Mouse (Mus musculus) C2C12 (cell line): ENCODE data around the gene Ift74. TPM values are rescaled to one million over a fixed set of nuclear protein-coding genes. Genes with fewer than 3 reads are reported as not detected.
"Not testable (repeated sequence)": the region's sequence is repeated elsewhere in the genome, so short reads cannot be mapped to it uniquely, and the experiment has no call there.

Source experiments
- H3K27me3 ChIP-seq: one replicate; pipeline ENCODE4 v1.6.1; 2011; ENCODE audit not compliant: control insufficient read depth, insufficient read depth, insufficient read length
- H3K36me3 ChIP-seq: one replicate; pipeline ENCODE4 v1.6.1; 2011; ENCODE audit not compliant: control insufficient read depth, insufficient read depth
- H3K4me3 ChIP-seq: one replicate; pipeline ENCODE4 v1.5.1; 2011; ENCODE audit warnings: mild to moderate bottlenecking, control low read depth; ENCODE audit not compliant: poor library complexity, insufficient read depth, severe bottlenecking
- H3K79me2 ChIP-seq: one replicate; pipeline ENCODE4 v1.6.1; 2011; ENCODE audit not compliant: control insufficient read depth, insufficient read depth
- H3K79me3 ChIP-seq: one replicate; pipeline ENCODE4 v1.6.1; 2011; ENCODE audit warnings: low read depth, control low read depth
- H3ac ChIP-seq: one replicate; pipeline ENCODE3; 2011; ENCODE audit warnings: low read depth; ENCODE audit not compliant: control insufficient read depth, insufficient read length
- CEBPB ChIP-seq: IDR thresholded peaks from one replicate; pipeline ENCODE4 v1.6.1; 2011; ENCODE audit warnings: low read depth, mild to moderate bottlenecking, control low read depth, moderate library complexity
- CTCF ChIP-seq: IDR thresholded peaks from one replicate; pipeline ENCODE4 v1.5.1; 2011; ENCODE audit not compliant: control insufficient read depth, insufficient read depth, insufficient read length
- FOSL1 ChIP-seq: IDR thresholded peaks from one replicate; pipeline ENCODE4 v1.8.0; 2011; ENCODE audit warnings: mild to moderate bottlenecking, low read length; ENCODE audit not compliant: poor library complexity, insufficient read depth, severe bottlenecking
- MAX ChIP-seq: IDR thresholded peaks from one replicate; pipeline ENCODE4 v1.6.1; 2011; ENCODE audit warnings: mild to moderate bottlenecking, control low read depth
- MYOD1 ChIP-seq: IDR thresholded peaks from one replicate; pipeline ENCODE4 v1.6.1; 2011; ENCODE audit warnings: low read depth; ENCODE audit not compliant: control insufficient read depth, insufficient read length
- MYOG ChIP-seq: IDR thresholded peaks from one replicate; pipeline ENCODE4 v1.6.1; 2011; ENCODE audit not compliant: control insufficient read depth, insufficient read length; ENCODE audit errors: extremely low read depth
- USF1 ChIP-seq: IDR thresholded peaks from one replicate; pipeline ENCODE4 v1.6.1; 2011; ENCODE audit warnings: low read depth, mild to moderate bottlenecking, control low read depth, moderate library complexity
- polyA plus RNA-seq: library from polyadenylated mRNA; unstranded; fragments of >200 nt; fragmentation: generic; extraction: Trizol; gene quantifications from one replicate; pipeline ENCODE4 v1.2.1, GENCODE M21; 2012; ENCODE audit warnings: missing spikeins

The Ift74 gene
- polyA plus RNA-seq, 1 experiment: 9.1 TPM

GRCm38 (mm10) chr4:94682029-94682428 lies 67.7 kb downstream of the Ift74 start:
- H3K79me3 ChIP-seq: no peaks in the 10 kb centered on the region
- H3K36me3 ChIP-seq: peaks cover 38% of the 10 kb centered on the region
- TF ChIP-seq MAX: no peak
- no peak for TF ChIP-seq FOSL1
- TF ChIP-seq MYOD1: no peak
- no peak for TF ChIP-seq CEBPB
- TF ChIP-seq CTCF: no peak
- no peak for TF ChIP-seq USF1
- no peak for TF ChIP-seq MYOG
- H3ac ChIP-seq: no peak overlapping the region
- H3K79me2 ChIP-seq: no peaks in the 10 kb centered on the region
- no peaks in the 10 kb centered on the region for H3K27me3 ChIP-seq
- H3K4me3 ChIP-seq: no peak overlapping the region

DNA sequence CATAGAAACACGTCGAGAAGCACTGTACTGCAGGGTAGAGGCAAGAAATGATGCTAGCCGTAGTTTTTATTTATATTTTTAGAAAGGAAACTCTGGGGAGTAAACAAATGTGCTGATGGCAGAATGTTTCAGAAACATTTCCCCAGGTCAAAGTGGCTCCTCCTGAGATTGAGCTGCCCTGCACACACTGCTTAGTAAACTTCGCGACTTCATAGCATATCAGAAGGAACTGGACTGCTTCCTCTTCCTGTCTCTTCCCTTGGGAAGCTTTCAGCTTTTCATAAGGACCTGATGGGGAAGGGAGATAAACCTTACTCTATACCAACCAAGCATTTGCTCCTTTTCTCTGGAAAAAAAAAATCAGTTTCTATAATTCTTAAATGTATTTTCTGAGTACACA lies 69.0 kb downstream of the Ift74 start:
- Histone ChIP-seq H3K79me2 (no peaks in the 10 kb centered on the region), H3K27me3 (no peaks in the 10 kb centered on the region), H3K79me3 (no peaks in the 10 kb centered on the region), H3ac (no peak overlapping the region), H3K36me3 (peaks cover 44% of the 10 kb centered on the region), H3K4me3 (no peak overlapping the region)
- TF ChIP-seq MAX (no peak), USF1 (no peak), FOSL1 (no peak), MYOG (no peak), CEBPB (no peak), MYOD1 (no peak), CTCF (no peak)

GRCm38 (mm10) chr4:94689804-94690203 lies 75.5 kb downstream of the Ift74 start:
- not testable (repeated sequence) for H3K4me3 ChIP-seq, H3K79me3 ChIP-seq
- peaks cover 41% of the 10 kb centered on the region for H3K36me3 ChIP-seq

DNA sequence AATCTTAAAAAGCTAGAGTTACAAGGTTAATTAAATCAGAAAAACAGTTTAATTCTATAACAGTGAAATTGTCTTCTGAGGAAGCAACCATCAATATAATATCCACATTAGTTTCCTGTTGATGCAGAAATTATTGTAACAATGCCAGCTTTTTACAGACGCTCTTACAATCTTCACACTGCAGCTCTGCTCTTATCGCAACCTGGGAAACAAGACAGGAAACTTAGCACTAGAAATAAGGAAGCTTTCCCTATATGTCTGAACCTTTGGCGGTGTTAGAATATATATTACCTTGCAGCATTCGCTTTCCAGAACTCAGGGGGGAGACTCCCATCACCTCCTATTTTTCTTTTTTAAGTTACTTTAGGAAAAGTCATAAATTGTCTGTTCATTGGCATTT lies 76.8 kb downstream of the Ift74 start:
- Histone ChIP-seq H3K4me3 (no peak overlapping the region), H3K79me3 (no peaks in the 10 kb centered on the region), H3K36me3 (peaks cover 33% of the 10 kb centered on the region), H3K79me2 (no peaks in the 10 kb centered on the region), H3ac (no peak overlapping the region), H3K27me3 (no peaks in the 10 kb centered on the region)
- TF ChIP-seq USF1 (no peak), MYOD1 (no peak), CEBPB (no peak), CTCF (no peak), MAX (no peak), MYOG (no peak), FOSL1 (no peak)

More at GRCm38 (mm10) chr4:94689804-94690203, 75.5 kb downstream of the Ift74 start:
- not testable (repeated sequence) for H3ac ChIP-seq, H3K79me2 ChIP-seq, H3K27me3 ChIP-seq

DNA sequence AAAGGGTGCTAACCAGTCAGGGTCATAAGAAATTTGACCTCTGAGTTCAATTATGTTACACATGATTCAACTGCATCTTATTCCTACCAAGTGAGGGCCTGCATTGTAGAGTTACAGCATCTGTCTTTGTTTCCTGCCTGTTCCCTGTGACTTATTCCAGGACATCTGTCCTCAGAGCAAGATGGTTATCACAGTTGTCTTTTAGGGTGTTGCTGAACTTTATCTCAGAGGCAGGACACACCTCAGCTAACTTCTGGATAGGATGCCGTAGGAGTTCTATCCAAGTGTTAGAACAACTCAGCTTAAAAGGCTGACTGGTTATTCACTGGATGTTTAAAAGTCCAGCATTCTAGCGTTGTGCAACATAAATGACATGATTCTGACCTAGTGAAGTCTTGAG lies 77.9 kb downstream of the Ift74 start:
- Histone ChIP-seq H3K79me3 (no peaks in the 10 kb centered on the region), H3K79me2 (no peaks in the 10 kb centered on the region), H3K4me3 (no peak overlapping the region), H3ac (no peak overlapping the region), H3K36me3 (peaks cover 22% of the 10 kb centered on the region), H3K27me3 (no peaks in the 10 kb centered on the region)
- TF ChIP-seq MAX (no peak), USF1 (no peak), FOSL1 (no peak), CTCF (no peak), MYOD1 (no peak), MYOG (no peak), CEBPB (no peak)

- Histone ChIP-seq H3K79me3 (no peaks in the 10 kb centered on the region), H3K4me3 (no peak overlapping the region), H3K27me3 (no peaks in the 10 kb centered on the region), H3K79me2 (no peaks in the 10 kb centered on the region), H3K36me3 (peaks cover 8% of the 10 kb centered on the region), H3ac (no peak overlapping the region)
- TF ChIP-seq CEBPB: no peak
- TF ChIP-seq CTCF: no peak
- TF ChIP-seq MAX: no peak
- no peak for TF ChIP-seq MYOD1
- TF ChIP-seq FOSL1: no peak
- TF ChIP-seq MYOG: no peak
- TF ChIP-seq USF1: no peak
These were observed 82.1 kb downstream of the Ift74 start for GRCm38 (mm10) chr4:94696368-94696767.
